Mouse (Mus musculus): ENCODE results near the gene Tma7.
A peak's percentile ranks its signal among the peaks of the same experiment; 100 is the strongest.

Gene Tma7

DNA sequence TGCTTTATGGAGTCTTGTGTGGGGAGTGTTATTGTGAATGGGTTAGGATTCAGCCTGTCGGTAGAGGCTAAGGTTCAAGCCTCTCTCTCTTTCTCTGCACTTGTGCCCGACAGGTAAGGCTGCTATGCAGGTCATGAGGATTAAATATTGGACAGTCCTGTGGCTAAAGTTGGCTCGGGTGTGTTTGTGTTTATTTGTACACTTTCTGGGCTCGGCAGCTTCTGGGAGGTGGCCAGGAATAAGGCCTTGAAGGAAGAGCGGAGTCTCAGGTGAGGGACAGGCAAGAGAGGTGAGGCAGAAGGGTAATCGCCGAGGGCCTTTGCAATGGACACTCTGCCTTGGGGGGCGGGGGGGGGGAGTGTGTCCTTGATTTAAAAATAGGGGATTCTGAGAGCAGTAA is 42.2 kb downstream of the Tma7 start:
- DNase-seq (ENCODE audit: low spot score), result no peak

DNA sequence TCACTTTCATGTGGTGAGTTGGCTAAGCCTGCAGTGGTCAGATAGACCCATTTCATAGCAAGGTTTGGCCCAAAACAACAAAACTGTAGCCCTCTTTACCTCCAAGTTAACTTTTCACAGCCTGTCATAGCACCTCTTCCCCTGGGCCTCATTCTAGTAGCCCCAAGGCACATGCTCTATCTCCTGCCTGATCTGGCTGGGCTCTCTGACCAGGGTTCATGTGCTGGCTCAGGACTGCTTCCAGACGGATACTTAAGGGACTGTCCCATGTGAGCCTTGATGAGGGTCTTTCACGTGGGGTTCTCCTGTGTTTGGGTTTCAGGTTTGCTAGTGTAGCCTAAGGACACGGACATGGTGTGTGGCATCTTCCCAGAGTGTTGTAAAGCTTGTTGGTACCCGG is 42.7 kb downstream of the Tma7 start:
- DNase-seq (ENCODE audit: low spot score), result no peak

DNA sequence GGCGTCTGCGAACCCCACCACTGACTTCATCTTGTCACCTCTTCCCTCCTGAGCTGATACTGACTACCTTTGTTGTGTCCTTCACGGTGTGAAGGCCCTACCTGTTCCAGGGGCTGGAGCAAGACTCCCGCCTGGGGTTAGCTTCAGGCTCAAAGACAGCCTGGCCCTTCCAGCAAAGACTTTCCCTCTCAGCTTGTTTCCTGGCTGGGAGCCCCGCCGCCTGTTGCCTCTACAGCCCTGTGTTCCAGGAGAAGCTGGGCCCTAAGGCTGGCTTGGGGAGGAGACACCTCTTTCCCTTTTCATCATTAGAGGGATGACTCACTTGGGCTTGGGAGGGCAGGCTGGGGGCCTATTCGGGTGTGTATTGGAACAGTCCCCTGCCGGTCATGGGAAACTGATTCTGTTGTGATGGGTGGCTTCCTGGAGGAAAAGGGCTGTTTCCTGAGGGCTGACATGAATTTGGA is 43.5 kb downstream of the Tma7 start:
- DNase-seq (ENCODE audit: low spot score), result peak; percentile 62

DNA sequence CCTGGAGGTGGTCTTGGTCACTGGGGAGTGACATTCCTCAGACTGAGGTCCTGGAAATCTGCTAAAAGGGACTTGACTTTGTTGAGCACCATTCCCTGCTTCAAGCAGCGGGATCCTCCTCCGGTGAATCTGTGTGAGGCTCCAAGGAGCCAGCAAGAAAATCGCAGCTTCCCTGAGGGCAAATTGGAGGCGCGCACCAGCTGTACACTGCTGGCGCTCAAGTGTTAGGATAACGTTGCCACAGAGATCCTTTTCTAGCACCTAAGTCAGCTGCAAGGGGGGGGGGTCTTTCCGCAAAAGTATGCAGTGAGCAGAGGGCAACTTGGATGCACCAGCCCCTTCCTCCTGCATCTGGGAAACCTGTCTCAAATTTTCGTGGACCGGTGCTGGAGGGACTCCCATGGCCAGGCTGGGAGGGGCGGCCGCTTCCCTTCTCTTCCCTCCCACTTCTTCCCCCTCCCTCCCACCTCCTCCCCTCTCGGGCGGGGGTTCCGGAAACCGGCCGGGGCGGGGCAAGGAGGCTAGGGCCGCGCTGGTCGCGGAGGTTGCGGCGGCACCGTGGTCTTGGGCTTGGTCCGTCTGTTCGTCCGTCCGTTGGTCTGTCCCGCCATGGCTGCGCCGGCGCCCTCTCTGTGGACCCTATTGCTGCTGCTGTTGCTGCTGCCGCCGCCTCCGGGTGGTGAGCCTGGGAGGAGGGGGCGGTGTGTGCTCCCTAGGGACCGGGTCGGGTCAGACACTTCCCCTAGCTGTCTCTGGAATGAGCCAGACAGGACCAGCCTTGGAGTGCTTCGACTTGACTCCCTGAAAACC is 44.1 kb downstream of the Tma7 start, which contains the start of gene Shisa5:
Shisa5 (plus strand) TSS at position 480 of the 810 bp plus-strand sequence.
- peak; percentile 88 for DNase-seq (ENCODE audit: low spot score)

DNA sequence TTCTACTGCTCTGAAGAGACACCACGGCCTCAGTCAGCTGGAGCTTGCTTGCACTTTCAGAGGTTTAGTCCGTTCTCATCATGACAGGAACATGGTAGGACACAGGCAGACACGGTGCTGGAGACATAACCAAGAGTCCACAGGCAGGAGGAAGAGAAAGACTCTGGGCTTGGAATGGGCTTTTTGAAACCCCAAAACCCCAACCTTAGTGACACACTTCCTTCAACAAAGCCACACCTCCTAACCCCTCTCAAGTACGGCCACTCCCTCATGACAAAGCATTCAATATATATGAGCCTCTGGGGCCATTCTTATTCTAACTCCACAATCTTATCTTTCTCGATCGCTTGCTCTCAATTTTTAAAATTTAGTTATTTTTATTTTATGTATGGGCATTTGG is 50.0 kb downstream of the Tma7 start:
- DNase-seq (ENCODE audit: low spot score), result no peak

DNA sequence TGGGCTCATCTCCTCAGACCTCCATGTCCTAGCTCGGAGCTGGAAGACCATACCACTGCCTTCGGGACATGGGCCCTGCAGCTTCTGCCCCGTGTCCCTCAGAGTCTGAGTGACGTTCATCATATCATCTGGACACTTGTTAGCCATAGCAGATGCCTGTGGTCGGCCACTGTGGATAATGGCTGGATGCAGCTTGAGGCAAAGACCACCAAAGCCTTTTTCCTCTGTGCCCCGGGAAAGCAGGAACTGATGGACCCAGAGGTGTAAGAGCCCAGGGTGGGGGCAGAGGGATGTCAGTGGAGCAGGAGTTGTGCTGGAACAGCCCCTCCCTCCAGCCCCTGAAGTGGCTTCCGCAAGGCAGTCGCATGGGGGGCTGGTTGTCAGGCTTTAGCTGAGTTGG is 50.7 kb downstream of the Tma7 start:
- no peak for DNase-seq (ENCODE audit: low spot score)

DNA sequence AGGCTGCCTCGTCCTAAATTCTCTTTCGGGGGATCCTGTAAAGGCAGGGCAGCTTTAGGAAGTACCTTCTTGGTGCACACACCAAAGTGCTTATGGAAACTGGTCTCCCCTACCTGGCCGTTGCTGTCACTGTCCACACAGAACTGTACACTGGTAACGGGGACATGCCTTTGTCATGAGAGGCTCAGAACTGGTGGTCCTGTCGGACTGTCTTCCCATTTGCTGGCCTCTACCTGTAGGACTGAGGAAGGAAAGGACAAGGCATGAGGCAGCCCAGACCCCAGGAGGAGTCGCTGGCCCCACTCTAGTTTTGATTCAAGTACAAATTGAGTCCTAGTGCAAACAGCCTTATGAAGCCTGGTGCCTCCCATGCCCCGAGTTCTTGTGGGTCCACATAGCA is 51.4 kb downstream of the Tma7 start:
- no peak for DNase-seq (ENCODE audit: low spot score)

DNA sequence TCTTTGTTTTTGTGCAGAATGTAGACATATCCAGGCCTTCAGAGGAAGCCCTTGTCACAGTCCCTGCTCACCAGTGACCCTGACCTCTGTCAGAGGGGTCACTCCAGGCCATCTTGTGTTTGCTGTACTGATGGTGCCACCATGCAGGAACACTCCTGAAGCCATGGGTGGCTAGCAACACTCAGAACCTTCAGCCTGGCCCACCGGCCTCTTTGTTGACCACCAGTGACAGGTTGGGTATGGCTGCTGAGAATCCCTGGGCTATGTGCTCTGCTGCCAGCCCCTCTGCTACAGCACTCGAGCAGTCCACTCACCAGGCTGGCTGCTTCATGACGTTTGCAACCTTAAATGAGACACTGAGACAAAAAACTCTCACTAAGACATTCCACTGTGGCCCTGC is 52.1 kb downstream of the Tma7 start:
- no peak for DNase-seq (ENCODE audit: low spot score)

DNA sequence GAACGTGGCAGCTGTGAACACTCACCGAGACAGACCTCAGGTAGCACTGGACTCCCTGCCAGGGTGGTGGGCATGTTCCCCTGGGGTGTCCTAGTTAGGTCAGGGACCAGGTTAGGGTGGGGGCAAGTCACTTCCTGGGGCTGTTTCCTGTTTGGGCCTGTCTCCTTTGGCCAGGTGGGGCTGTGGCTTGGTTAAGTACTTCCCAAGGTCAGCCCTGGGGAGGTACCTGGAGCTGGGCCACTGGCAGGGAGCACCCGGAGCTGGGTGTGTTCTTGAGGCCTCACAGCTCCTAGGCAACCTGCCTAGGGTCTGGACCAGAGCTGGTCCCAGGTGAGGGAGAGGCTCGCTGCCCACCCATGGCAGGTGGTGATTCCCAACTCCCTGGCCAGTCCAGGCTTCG is 53.5 kb downstream of the Tma7 start:
- DNase-seq (ENCODE audit: low spot score), result no peak

DNA sequence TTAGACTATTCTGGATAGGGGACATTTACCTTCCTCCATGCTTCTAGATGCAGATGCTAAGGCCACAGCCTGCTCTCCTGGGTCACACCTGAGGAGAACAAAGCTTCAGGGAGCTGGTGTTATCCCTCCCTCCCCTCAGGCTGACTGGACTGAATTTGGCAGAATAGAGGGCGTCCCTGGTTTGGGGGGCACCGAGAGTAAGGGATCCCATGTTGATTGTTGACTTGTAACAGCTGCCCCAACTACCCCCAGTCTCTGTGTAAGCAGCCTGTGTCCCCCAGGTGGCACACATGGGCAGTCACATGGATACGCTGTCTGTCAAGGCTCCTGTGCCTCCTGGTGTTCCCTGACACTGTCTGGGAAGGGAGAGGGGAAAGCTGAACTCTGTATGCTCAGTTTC is 54.0 kb downstream of the Tma7 start:
- DNase-seq (ENCODE audit: low spot score), result no peak

DNA sequence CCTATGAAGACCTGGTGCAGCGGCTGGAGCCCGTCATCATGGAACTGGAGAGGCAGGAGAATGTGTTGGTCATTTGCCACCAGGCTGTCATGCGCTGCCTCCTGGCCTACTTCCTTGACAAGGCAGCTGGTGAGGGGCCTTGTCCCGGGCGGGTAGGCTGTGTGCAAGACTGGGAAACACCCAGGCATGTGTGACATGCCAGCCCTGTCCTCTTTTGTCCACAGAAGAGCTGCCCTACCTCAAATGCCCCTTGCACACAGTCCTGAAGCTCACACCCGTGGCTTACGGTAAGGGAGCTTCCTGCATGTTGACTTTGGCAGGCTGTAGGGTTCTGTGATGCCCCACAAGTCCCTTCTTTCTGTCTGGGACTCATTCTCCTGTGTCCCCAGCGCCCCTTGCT is 54.9 kb downstream of the Tma7 start:
- DNase-seq (ENCODE audit: low spot score), result no peak

Measured in urinary bladder, postnatal 14 days (tissue).